Mouse (Mus musculus) left cerebral cortex, adult 18-20 months (tissue): ENCODE measurements around the gene Capza1. TPM values are rescaled to one million over a fixed set of nuclear protein-coding genes. Genes with fewer than 3 reads are reported as not detected.
"Not testable (repeated sequence)": the region's sequence is repeated elsewhere in the genome, so short reads cannot be mapped to it uniquely, and the experiment has no call there.

Experiments used
- DNase-seq, 2 experiments: peaks; one replicate each; pipeline ENCODE4 v3.0.0; 2021 to 2022; ENCODE audit warnings: low spot score in 2 of 2, mixed read lengths in 1 of 2
- long read RNA-seq, 2 experiments: library from polyadenylated mRNA; stranded (forward); transcript quantifications; one replicate each; pipeline ENCODE4 v2.0.0; 2021
- total RNA-seq, 2 experiments: library from RNA; stranded (reverse); gene quantifications; 2 replicates each; pipeline ENCODE4 v1.2.3; 2021

Gene Capza1
- total RNA-seq: 10 to 100 TPM; 29.2 to 40.3 TPM
- long read RNA-seq, experiment 1, transcript Capza1-201 (10 exons, 3,193 nt): major isoform, 42 of 53 reads
- long read RNA-seq, experiment 1, partial matches to known transcripts: 2 of 53 reads
- long read RNA-seq, experiment 1, other reads (novel, unspliced or antisense): 9 of 53 reads
- long read RNA-seq, experiment 2, transcript Capza1-201 (10 exons, 3,193 nt): major isoform, 31 of 35 reads
- long read RNA-seq, experiment 2, partial matches to known transcripts: 0 of 35 reads
- long read RNA-seq, experiment 2, other reads (novel, unspliced or antisense): 4 of 35 reads

- peak; percentile 86 to 91 for DNase-seq
Observed at GRCm38 (mm10) chr3:104863786-104864650, at the start of gene Capza1, which contains the start of gene St7l. Gene Capza1, minus strand, starts transcription at chr3:104864505. Gene St7l, plus strand, starts transcription at chr3:104864005.

- no peak for DNase-seq
Observed at GRCm38 (mm10) chr3:104909195-104909594, 44.9 kb upstream of the Capza1 start.

DNA sequence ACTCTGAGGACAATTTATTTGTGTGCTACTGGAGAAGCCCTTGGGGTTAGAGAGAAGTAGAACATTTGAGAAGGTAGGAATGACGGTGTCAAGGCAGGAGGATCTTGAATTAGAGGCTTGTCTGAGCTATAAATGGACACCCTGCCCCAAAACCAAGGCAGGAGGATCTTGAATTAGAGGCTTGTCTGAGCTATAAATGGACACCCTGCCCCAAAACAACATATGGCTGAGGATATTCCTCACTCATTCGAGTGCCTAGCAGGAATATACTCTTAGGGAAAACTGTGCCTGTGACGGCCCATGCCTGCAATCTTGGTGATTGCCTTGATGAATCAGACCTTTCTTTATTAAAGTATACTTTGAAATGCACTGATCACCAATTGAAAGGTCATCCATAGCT is 41.7 kb upstream of the Capza1 start:
- peak; percentile 22 to 30 for DNase-seq

DNA sequence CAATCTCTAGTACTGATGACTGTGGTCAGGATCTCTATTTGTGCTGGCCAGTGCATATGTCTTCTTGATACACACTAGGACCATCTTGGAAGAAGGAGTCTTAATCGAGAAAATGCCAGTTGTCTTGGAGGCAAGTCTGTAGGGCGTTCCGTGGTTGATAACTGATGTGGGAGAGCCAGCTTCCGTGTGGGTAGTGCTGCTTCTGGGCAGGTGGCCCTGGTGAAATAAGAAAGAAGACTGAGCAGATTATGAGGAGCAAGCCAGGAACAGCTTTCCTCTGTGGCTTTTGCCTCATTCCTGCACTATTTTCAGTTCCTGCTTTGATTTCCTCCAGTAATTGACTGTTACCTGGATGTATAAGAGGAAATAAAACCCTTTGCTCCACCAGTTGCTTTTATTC is 41.1 kb upstream of the Capza1 start:
- DNase-seq: peak; percentile 17 to 26

GRCm38 (mm10) chr3:104901154-104901553 is 36.8 kb upstream of the Capza1 start:
- no peak for DNase-seq

- DNase-seq: no peak
Observed at GRCm38 (mm10) chr3:104896141-104896540, 31.8 kb upstream of the Capza1 start.

DNA sequence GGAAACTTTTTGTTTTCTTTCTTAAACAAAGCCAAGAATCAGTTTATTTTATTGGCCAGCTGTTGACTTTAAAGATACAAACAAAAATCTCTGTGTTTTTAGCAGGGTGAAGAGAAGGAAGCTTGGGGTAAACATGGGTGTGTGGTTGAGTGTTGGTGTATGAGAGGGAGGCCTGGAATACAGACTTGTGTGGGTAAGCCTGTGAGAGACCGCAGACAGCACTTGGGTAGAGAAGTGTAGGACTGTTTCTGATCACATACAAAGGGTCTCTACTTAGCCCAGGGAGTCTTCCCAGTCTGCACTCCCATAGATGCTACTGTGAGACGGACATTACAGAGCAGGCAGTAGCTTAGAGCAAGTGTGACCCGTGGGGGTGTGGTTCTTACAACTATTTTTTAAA is 24.3 kb upstream of the Capza1 start:
- no peak for DNase-seq

GRCm38 (mm10) chr3:104869611-104870010 is 5.3 kb upstream of the Capza1 start:
- no peak for DNase-seq

- not testable (repeated sequence) for DNase-seq
Observed at GRCm38 (mm10) chr3:104866674-104867073, 2.4 kb upstream of the Capza1 start.

DNA sequence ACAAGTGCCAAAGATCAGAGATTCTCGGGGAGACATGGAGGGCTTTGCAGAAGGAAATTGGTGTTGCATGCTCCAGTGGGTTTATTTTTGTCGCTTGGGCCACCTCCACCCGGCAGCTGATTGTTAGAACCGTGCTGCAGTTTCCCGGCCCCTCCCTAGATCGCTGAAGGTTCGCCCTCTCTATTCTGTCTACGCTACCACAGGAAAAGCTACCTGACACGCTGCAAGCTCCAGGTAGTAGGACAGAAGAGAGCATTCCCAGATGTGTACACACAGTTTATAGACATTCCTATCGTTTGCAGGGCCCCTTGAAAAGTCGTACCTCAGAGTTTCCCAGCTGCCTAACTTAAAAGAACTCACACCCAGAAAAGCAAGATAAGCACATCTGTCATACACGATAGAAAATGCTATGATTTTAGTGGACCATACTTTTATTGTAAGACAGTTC is 1.1 kb upstream of the Capza1 start:
- DNase-seq: no peak

DNA sequence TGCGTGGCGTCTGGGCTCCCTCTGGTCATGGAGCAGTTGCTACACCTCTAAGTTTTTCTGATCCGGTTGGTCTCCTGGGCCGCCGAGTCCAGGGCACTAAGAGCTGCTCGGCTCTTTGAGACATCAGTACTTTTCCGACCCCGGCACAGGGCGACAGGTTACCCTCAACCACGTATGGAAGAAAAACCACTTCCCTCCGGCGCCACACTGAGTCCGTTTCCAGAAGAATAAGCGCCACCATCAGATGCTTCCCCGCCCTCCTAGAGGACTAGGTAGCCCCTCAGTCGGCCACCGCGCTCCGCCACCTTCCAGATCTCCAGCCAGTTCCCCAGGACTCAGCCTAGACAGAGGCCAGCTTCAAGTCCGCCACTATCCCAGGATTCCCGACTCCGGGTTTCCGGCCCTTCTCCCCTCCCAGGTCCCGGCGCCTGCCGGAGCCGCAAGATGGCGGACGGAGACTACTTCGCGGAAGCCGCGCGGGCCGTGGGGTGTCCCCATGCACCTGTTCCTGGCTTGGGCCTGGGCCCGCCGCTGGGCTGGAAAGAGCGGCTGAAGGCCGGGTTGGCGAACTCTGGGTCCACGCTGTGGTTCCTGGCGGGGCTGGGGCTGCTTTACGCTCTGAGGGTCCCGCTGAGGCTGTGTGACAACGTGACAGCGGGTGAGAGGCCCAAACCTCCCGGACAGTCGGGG is 491 bp upstream of the Capza1 start:
- DNase-seq: peak; percentile 91

DNA sequence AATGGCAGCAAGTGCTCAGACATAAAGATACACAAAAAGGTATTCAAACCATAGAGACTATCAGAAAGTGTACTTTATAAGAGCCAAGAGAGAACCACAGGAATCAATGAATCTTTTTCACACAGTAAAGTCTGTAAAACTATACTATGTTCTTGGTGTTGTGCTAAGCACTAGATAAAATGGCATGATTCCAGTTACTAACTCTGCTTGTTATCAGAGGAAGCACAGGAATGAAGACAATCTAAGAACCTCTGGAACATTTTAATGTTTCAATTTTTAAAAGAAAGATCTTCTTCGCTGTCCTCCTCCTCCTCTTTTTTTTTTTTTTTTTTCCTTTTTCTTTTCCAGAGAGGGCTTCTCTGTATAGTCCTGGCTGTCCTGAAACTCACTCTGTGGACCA is 5.7 kb downstream of the Capza1 start:
- DNase-seq: no peak

GRCm38 (mm10) chr3:104856106-104856505 is 8.2 kb downstream of the Capza1 start:
- no peak for DNase-seq

DNA sequence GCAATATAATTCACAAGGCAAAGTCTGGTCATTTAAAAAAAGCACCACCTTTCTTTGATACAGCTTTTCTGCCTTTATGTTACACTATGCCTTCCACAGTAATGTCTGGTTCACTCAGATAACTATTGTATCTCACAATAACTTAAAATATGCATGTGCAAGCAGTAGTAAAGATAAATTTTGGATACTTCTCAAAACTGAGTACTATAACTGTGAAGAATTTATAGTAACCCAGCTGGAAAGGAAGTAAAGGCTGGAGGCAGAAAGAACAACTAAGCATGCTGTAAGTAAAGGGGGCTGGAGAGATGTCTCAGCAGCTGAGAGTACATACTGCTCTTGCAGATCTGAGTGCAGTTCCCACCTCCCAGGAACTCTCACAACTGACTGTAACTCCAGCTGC is 9.4 kb downstream of the Capza1 start:
- DNase-seq: no peak

DNA sequence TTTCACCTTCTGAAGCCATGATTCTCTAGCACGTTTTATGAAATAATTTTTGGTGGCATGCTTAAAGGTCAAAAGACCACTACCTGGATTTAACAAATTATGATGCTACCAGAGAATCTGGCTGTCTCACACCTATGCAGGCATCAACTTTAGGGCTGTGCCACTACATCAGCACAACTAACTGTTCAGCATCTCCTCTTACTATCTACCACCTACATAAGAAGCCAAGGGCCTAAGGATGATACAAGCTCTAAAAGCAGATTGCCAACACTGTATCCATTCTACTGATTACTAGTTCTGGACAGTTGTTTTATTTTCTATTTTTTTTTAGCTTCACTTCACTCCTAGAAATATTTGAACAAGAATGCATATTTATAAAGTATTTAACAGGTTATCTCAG is 9.8 kb downstream of the Capza1 start:
- DNase-seq: no peak

GRCm38 (mm10) chr3:104846601-104847000 is 17.7 kb downstream of the Capza1 start:
- no peak for DNase-seq

DNA sequence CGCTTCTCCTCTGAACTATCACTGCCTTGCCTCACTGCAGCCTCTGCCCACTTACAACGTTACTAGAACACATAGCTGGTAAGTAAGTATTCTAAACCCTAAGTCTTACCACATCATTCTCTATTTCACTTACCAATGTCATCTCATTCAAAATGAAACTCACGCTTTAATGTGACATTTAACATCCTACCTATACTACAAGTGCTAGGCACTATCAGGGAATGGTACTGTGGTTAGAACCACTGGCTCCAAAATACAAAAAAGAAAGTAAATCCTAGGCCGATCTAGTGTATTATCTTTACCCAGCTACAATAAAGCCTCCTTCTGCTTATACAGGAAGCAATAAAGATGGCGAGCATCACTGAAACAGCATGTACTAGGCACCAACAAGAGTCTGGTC is 23.3 kb downstream of the Capza1 start:
- DNase-seq: no peak

- DNase-seq: no peak
Observed at GRCm38 (mm10) chr3:104835797-104836196, 28.5 kb downstream of the Capza1 start.

DNA sequence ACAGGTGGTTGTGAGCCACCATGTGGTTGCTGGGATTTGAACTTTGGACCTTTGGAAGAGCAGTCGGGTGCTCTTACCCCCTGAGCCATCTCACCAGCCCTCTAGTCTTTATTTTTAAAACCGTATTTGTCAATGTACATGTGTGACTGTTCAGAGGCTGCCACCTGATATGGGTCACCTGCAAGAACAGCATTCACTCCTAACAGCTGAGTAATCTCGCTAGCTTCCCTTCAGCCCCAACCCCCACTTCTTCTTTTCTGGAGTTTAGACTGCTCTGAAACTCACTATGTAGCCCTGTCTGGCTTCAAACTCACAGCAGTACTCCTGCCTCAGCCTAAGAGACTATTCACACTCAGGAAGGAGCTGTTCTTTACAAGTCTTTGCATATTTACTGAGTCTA is 41.9 kb downstream of the Capza1 start:
- DNase-seq: no peak

GRCm38 (mm10) chr3:104820426-104820825 is 43.9 kb downstream of the Capza1 start:
- no peak for DNase-seq

DNA sequence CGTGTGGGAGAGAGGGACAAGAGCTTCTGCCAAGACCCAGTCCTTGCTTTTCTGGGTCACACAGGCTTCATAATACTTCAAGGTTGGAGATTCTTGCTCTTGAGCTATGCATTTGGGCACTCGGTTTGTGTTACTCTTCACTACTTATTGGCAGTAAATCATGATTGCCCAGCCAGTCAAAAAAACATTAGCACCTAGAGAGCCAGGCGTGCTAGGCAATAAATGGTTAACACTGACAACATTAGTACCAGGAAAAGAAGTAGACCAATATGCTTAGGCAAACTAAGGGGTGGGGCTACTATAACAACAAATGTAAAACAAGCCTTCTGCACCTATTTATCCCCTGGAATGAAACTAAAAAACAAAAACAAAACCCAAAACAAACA is 45.6 kb downstream of the Capza1 start:
- no peak for DNase-seq
